Mouse (Mus musculus): Measurements from ENCODE around the gene Serpine2. TPM values are rescaled to one million over a fixed set of nuclear protein-coding genes. Genes with fewer than 3 reads are reported as not detected.
A peak's percentile ranks its signal among the peaks of the same experiment; 100 is the strongest.

The Serpine2 gene
- polyA plus RNA-seq (2015; fragmentation: Nextera tagmentation; extraction: Ambion mirVana), result 47.6 and 55.5 TPM in 2 replicates

GRCm38 (mm10) chr1:79861130-79861942 is at the start of gene Serpine2:
TSS of gene Serpine2 (minus strand) at chr1:79861180.
- Histone ChIP-seq H3K4me3 (no peak within 1 kb of the TSS), H3K9ac (replicated peaks) (no peak within 1 kb of the TSS), H3K36me3 (no peaks in the 10 kb centered on the region), H3K4me2 (replicated peaks) (no peak within 1 kb of the TSS), H3K27ac (replicated peaks) (no peak within 1 kb of the TSS; the same call in 1 of the 2 replicates), H3K27me3 (peaks cover 26% of the 10 kb centered on the region), H3K9me3 (no peaks in the 10 kb centered on the region), H3K4me1 (peaks cover 29% of the 10 kb centered on the region)
- ATAC-seq (replicated peaks), result no peak
- 4% methylated on average over 6 of the region's 6 CpGs for WGBS

- H3K9ac ChIP-seq (replicated peaks), result no peak overlapping the region
- H3K27me3 ChIP-seq, result no peaks in the 10 kb centered on the region
- no peaks in the 10 kb centered on the region for H3K4me1 ChIP-seq
- no peaks in the 10 kb centered on the region for H3K9me3 ChIP-seq
- ATAC-seq (replicated peaks), result no peak
- H3K4me2 ChIP-seq (replicated peaks), result no peak overlapping the region
- H3K36me3 ChIP-seq, result no peaks in the 10 kb centered on the region
- 78% methylated on average over 4 of the region's 4 CpGs for WGBS
- no peak overlapping the region for H3K4me3 ChIP-seq
- no peak overlapping the region for H3K27ac ChIP-seq (replicated peaks)
Observed at GRCm38 (mm10) chr1:79907811-79908210, 46.8 kb upstream of the Serpine2 start.

GRCm38 (mm10) chr1:79905241-79905640 is 44.3 kb upstream of the Serpine2 start:
- no peak overlapping the region for H3K9ac ChIP-seq (replicated peaks)
- 71% methylated on average over 3 of the region's 3 CpGs for WGBS

GRCm38 (mm10) chr1:79902901-79903300 is 41.9 kb upstream of the Serpine2 start:
- no peak overlapping the region for H3K27ac ChIP-seq (replicated peaks)
- ATAC-seq (replicated peaks), result no peak
- no peaks in the 10 kb centered on the region for H3K36me3 ChIP-seq
- no peaks in the 10 kb centered on the region for H3K9me3 ChIP-seq
- WGBS, result 78% methylated on average over 2 of the region's 2 CpGs
- no peak overlapping the region for H3K4me2 ChIP-seq (replicated peaks)
- no peak overlapping the region for H3K9ac ChIP-seq (replicated peaks)
- H3K4me1 ChIP-seq, result no peaks in the 10 kb centered on the region
- H3K27me3 ChIP-seq, result no peaks in the 10 kb centered on the region
- H3K4me3 ChIP-seq, result no peak overlapping the region

More at GRCm38 (mm10) chr1:79905241-79905640, 44.3 kb upstream of the Serpine2 start:
- Histone ChIP-seq H3K36me3 (no peaks in the 10 kb centered on the region), H3K4me1 (no peaks in the 10 kb centered on the region), H3K27ac (replicated peaks) (no peak overlapping the region), H3K9me3 (no peaks in the 10 kb centered on the region), H3K27me3 (no peaks in the 10 kb centered on the region), H3K4me3 (no peak overlapping the region), H3K4me2 (replicated peaks) (no peak overlapping the region)
- ATAC-seq (replicated peaks), result no peak

GRCm38 (mm10) chr1:79882648-79883047 is 21.7 kb upstream of the Serpine2 start:
- no peak overlapping the region for H3K4me3 ChIP-seq
- no peak for ATAC-seq (replicated peaks)
- H3K4me1 ChIP-seq, result no peaks in the 10 kb centered on the region
- H3K27me3 ChIP-seq, result no peaks in the 10 kb centered on the region
- H3K4me2 ChIP-seq (replicated peaks), result no peak overlapping the region
- no peaks in the 10 kb centered on the region for H3K36me3 ChIP-seq
- no peaks in the 10 kb centered on the region for H3K9me3 ChIP-seq
- no peak overlapping the region for H3K9ac ChIP-seq (replicated peaks)
- H3K27ac ChIP-seq (replicated peaks), result no peak overlapping the region
- 80% methylated on average over 3 of the region's 3 CpGs for WGBS

GRCm38 (mm10) chr1:79874741-79875140 is 13.8 kb upstream of the Serpine2 start:
- no peaks in the 10 kb centered on the region for H3K4me1 ChIP-seq
- no peak overlapping the region for H3K9ac ChIP-seq (replicated peaks)
- H3K4me3 ChIP-seq, result no peak overlapping the region
- H3K36me3 ChIP-seq, result no peaks in the 10 kb centered on the region
- no peak for ATAC-seq (replicated peaks)
- no peak overlapping the region for H3K4me2 ChIP-seq (replicated peaks)
- H3K27ac ChIP-seq (replicated peaks), result no peak overlapping the region
- H3K27me3 ChIP-seq, result no peaks in the 10 kb centered on the region
- 41% methylated on average over 3 of the region's 3 CpGs for WGBS
- H3K9me3 ChIP-seq, result no peaks in the 10 kb centered on the region

- H3K36me3 ChIP-seq, result no peaks in the 10 kb centered on the region
- H3K9ac ChIP-seq (replicated peaks), result no peak overlapping the region
- 32% methylated on average over 12 of the region's 12 CpGs for WGBS
- no peak overlapping the region for H3K4me2 ChIP-seq (replicated peaks)
- H3K4me1 ChIP-seq, result peaks cover 29% of the 10 kb centered on the region
- no peaks in the 10 kb centered on the region for H3K9me3 ChIP-seq
- H3K4me3 ChIP-seq, result no peak overlapping the region
- H3K27ac ChIP-seq (replicated peaks), result no peak overlapping the region
- ATAC-seq (replicated peaks), result no peak
- H3K27me3 ChIP-seq, result peaks cover 26% of the 10 kb centered on the region
Observed at GRCm38 (mm10) chr1:79860411-79861039, 455 bp downstream of the Serpine2 start.

GRCm38 (mm10) chr1:79859975-79860374 is 1.0 kb downstream of the Serpine2 start:
- ATAC-seq (replicated peaks), result no peak
- Histone ChIP-seq H3K4me1 (peaks cover 29% of the 10 kb centered on the region), H3K4me2 (replicated peaks) (no peak overlapping the region), H3K4me3 (no peak overlapping the region), H3K27ac (replicated peaks) (no peak overlapping the region), H3K9me3 (no peaks in the 10 kb centered on the region), H3K36me3 (no peaks in the 10 kb centered on the region), H3K27me3 (peaks cover 26% of the 10 kb centered on the region), H3K9ac (replicated peaks) (no peak overlapping the region)
- WGBS, result 86% methylated on average over 5 of the region's 5 CpGs

GRCm38 (mm10) chr1:79859026-79859425 is 2.0 kb downstream of the Serpine2 start:
- peak; percentile 12; the same call in 1 of the 2 replicates for ATAC-seq (replicated peaks)
- no peak overlapping the region for H3K27ac ChIP-seq (replicated peaks)

GRCm38 (mm10) chr1:79858389-79858994 is 2.5 kb downstream of the Serpine2 start:
- H3K9me3 ChIP-seq, result no peaks in the 10 kb centered on the region
- peak; percentile 83 for ATAC-seq (replicated peaks)
- peak overlapping the region; percentile 97 for H3K4me2 ChIP-seq (replicated peaks)
- peaks cover 29% of the 10 kb centered on the region for H3K4me1 ChIP-seq
- peak overlapping the region; percentile 71 for H3K9ac ChIP-seq (replicated peaks)
- no peaks in the 10 kb centered on the region for H3K36me3 ChIP-seq
- peaks cover 26% of the 10 kb centered on the region for H3K27me3 ChIP-seq
- peak overlapping the region; percentile 69 for H3K4me3 ChIP-seq
- under 1% methylated on average over 71 of the region's 76 CpGs for WGBS
- no peak overlapping the region for H3K27ac ChIP-seq (replicated peaks)

More at GRCm38 (mm10) chr1:79859026-79859425, 2.0 kb downstream of the Serpine2 start:
- WGBS, result 35% methylated on average over 4 of the region's 4 CpGs
- peaks cover 29% of the 10 kb centered on the region for H3K4me1 ChIP-seq
- no peaks in the 10 kb centered on the region for H3K9me3 ChIP-seq
- peaks cover 26% of the 10 kb centered on the region for H3K27me3 ChIP-seq
- H3K36me3 ChIP-seq, result no peaks in the 10 kb centered on the region
- H3K4me2 ChIP-seq (replicated peaks), result peak overlapping the region; percentile 97
- peak overlapping the region; percentile 71 for H3K9ac ChIP-seq (replicated peaks)
- H3K4me3 ChIP-seq, result peak overlapping the region; percentile 69

- WGBS, result 2% methylated on average over 32 of the region's 32 CpGs
- H3K4me1 ChIP-seq, result peaks cover 29% of the 10 kb centered on the region
- ATAC-seq (replicated peaks), result no peak; the same call in 1 of the 2 replicates
- H3K27ac ChIP-seq (replicated peaks), result no peak overlapping the region
- H3K36me3 ChIP-seq, result no peaks in the 10 kb centered on the region
- H3K4me3 ChIP-seq, result peak overlapping the region; percentile 69
- H3K9ac ChIP-seq (replicated peaks), result peak overlapping the region; percentile 71
- no peaks in the 10 kb centered on the region for H3K9me3 ChIP-seq
- H3K4me2 ChIP-seq (replicated peaks), result peak overlapping the region; percentile 97
- peaks cover 26% of the 10 kb centered on the region for H3K27me3 ChIP-seq
Observed at GRCm38 (mm10) chr1:79857681-79858388, 3.1 kb downstream of the Serpine2 start.

Measured in forebrain, embryonic 15.5 days (tissue).